Mouse (Mus musculus): ENCODE results near the gene Usp10. TPM values are rescaled to one million over a fixed set of nuclear protein-coding genes. Genes with fewer than 3 reads are reported as not detected.
A peak's percentile ranks its signal among the peaks of the same experiment; 100 is the strongest.

Gene Usp10
- polyA plus RNA-seq, 1 experiment from 2014 or later: 133 TPM

DNA sequence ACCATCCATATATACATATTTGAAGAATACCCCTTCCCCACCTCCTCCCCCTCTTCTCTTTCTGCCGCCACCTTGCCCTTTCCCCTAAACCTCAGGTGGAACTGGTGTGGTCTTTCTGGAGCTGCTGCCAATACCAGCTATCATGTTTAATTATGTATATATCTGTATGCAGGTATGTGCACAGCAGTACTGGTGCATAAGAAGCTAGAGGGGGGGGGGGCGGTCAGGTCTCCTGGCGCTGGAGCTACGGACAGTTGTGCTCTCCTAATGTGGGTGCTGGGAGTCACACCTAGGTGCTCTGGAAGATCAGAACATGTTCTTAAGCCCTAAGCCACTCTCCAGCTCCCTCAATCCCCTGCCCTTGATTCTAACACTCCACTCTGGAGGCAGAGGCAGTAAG is 13.1 kb upstream of the Usp10 start:
- H3K9me3 ChIP-seq (replicated peaks): no peaks in the 10 kb centered on the region
- H3K27ac ChIP-seq: no peak overlapping the region
- no peak overlapping the region for H3K4me2 ChIP-seq
- H3K4me3 ChIP-seq: no peak overlapping the region
- no peak for ATAC-seq
- no peaks in the 10 kb centered on the region for H3K36me3 ChIP-seq (ENCODE audit: poor library complexity, severe bottlenecking)
- H3K4me1 ChIP-seq: no peaks in the 10 kb centered on the region
- WGBS: 71% methylated on average over 4 of the region's 4 CpGs
- H3K27me3 ChIP-seq: peaks cover 25% of the 10 kb centered on the region
- no peak overlapping the region for H3K9ac ChIP-seq

DNA sequence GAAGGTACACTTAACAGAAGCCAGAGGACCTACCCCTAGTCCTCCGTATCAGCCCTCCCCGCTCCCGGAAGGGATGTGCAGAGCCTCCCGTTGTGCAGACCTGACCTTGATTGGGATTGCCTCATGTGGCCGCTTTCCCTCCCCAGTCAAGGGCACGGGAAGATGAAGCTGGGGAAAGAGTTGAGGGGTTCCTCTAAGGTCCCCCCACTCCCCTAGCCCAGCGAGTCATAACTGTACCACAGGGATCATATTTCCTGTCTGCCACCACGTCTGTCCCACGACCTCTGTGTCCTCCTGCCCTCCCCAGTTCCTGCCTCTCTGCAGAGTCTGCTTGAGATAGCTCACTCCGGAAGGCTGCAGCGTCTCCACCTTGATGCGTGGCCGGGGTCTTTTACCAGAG is 12.2 kb upstream of the Usp10 start:
- Histone ChIP-seq H3K27ac (no peak overlapping the region), H3K4me2 (no peak overlapping the region), H3K9ac (no peak overlapping the region), H3K4me1 (no peaks in the 10 kb centered on the region), H3K36me3 (ENCODE audit: poor library complexity, severe bottlenecking) (no peaks in the 10 kb centered on the region), H3K27me3 (peaks cover 25% of the 10 kb centered on the region), H3K4me3 (no peak overlapping the region), H3K9me3 (replicated peaks) (no peaks in the 10 kb centered on the region)
- 32% methylated on average over 13 of the region's 13 CpGs for WGBS
- ATAC-seq: no peak

DNA sequence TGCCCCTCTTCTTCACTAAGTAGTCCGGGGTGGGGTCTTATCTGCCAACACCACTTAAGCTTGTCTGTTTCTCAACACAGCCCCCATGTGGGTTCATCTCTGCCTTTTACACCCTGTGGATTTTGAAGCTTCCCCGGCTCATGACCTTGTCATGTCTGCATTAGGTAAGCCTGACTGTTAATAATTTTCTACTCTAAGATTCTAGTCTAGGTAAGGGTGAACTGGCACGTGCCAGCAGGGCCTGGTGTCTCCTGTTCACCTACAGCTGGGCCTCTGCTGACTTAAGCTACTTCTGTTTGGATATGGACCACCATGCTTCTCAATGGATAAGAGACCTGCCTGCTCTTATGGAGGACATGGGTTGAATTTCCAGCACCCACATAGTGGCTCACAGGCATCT is 8.8 kb upstream of the Usp10 start:
- ATAC-seq: no peak
- no peak overlapping the region for H3K4me2 ChIP-seq
- 83% methylated on average over 3 of the region's 3 CpGs for WGBS
- no peak overlapping the region for H3K9ac ChIP-seq
- H3K27me3 ChIP-seq: peaks cover 25% of the 10 kb centered on the region
- H3K4me1 ChIP-seq: no peaks in the 10 kb centered on the region
- H3K4me3 ChIP-seq: no peak overlapping the region
- no peaks in the 10 kb centered on the region for H3K36me3 ChIP-seq (ENCODE audit: poor library complexity, severe bottlenecking)
- H3K9me3 ChIP-seq (replicated peaks): no peaks in the 10 kb centered on the region
- no peak overlapping the region for H3K27ac ChIP-seq

DNA sequence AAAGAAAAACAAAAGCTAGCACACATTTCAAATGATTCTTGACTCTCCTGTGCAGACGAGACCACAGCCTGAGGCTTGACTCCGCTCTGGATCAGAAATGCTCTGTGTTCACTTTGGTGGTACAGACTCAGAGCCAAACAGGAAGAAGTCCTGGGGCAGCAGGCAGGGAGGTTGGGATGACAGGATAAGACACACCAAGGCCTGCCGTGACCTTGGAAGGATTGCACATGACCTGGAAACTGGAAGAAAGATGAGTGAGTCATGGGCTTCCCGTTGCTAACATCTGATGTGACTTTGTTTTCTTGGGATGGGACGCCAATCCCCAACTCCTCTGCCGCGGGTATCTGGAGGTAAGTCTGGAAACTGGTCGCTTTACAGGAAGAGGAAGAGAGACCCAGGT is 8.2 kb upstream of the Usp10 start:
- no peak overlapping the region for H3K4me3 ChIP-seq
- 81% methylated on average over 8 of the region's 8 CpGs for WGBS
- peaks cover 24% of the 10 kb centered on the region for H3K27me3 ChIP-seq
- no peak overlapping the region for H3K9ac ChIP-seq
- H3K4me1 ChIP-seq: no peaks in the 10 kb centered on the region
- H3K9me3 ChIP-seq (replicated peaks): no peaks in the 10 kb centered on the region
- H3K4me2 ChIP-seq: no peak overlapping the region
- no peaks in the 10 kb centered on the region for H3K36me3 ChIP-seq (ENCODE audit: poor library complexity, severe bottlenecking)
- H3K27ac ChIP-seq: no peak overlapping the region
- ATAC-seq: no peak

DNA sequence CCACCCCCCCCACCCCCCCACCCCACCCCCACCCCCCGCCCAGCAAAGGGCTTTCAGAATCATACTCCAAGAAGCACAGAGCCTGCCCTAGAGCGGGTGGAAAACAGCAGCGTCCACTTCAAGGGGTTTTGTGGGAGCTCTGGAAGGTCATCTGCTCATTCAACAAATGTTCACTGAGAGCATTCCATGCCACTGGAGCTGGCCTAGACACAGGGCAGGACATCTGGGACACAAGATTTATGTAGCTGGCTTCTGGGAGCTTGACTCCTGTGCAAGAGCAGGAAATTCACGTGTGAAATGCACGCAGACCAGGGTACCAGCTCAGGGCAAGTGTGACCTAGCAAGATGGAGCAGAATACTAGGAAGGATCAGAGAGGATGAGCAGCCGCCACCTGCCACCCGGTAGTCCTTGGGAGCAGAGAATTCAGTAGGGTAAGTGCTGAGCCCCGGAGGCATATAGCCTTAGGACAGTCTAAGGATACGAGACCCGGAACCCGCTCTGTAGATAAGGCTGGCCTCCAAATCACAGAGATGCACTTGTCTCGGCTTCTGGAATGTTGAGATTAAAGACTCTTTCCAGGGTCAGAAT is 5.7 kb upstream of the Usp10 start:
- Histone ChIP-seq H3K4me2 (no peak overlapping the region), H3K27me3 (peaks cover 5% of the 10 kb centered on the region; the same call in 1 of the 2 replicates)

DNA sequence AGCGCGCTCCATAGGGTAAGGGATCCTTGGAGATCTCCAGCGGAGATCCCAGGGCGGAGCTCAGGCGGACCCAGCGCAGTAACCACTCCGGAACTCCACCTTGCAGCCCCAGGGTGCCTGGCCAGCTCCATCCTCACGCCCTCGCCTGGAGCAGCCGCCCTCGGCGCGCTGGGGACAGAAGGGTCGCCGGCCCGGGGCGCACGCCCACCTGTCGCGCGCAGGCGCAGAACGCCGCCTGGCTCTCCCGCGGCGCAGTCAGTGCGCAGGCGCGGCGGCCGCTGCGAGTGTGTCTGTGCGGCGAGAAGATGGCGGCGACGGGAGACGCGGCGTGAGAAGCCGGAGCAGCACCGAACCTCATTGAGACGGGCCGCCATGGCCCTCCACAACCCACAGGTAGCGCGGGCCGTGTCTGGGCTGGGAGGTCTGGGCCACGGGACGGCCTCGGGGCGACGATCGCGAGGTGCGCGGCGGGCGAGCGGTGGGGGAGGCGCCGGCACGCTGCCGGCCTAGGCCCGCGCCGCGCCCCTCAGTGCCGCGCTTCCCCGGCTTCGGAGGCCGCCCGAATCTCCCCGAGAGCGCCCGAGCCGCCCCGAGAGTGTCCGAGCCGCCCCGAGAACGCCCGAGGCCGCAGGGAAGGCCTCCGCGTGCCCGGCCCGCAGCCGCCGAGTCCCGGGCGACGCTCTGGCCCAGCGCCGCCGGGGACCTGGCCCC is 542 bp downstream of the Usp10 start, which contains the start of gene Gm20388:
Gm20388 (plus strand) TSS at position 295 of the 711 bp plus-strand sequence.
- Histone ChIP-seq H3K4me2 (peak within 1 kb of the TSS; percentile 87), H3K9me3 (replicated peaks) (no peaks in the 10 kb centered on the region), H3K4me1 (peaks cover 37% of the 10 kb centered on the region), H3K9ac (peak within 1 kb of the TSS; percentile 94), H3K27ac (peak within 1 kb of the TSS; percentile 91), H3K27me3 (no peaks in the 10 kb centered on the region), H3K36me3 (ENCODE audit: poor library complexity, severe bottlenecking) (no peaks in the 10 kb centered on the region), H3K4me3 (peak within 1 kb of the TSS; percentile 87)
- ATAC-seq: peak; percentile 96
- under 1% methylated on average over 76 of the region's 97 CpGs for WGBS

More for the DNA sequence above, 5.7 kb upstream of the Usp10 start:
- ATAC-seq: no peak
- Histone ChIP-seq H3K27ac (no peak overlapping the region), H3K9ac (no peak overlapping the region), H3K9me3 (replicated peaks) (no peaks in the 10 kb centered on the region), H3K4me3 (no peak overlapping the region), H3K4me1 (no peaks in the 10 kb centered on the region), H3K36me3 (ENCODE audit: poor library complexity, severe bottlenecking) (no peaks in the 10 kb centered on the region)
- 61% methylated on average over 12 of the region's 12 CpGs for WGBS

DNA sequence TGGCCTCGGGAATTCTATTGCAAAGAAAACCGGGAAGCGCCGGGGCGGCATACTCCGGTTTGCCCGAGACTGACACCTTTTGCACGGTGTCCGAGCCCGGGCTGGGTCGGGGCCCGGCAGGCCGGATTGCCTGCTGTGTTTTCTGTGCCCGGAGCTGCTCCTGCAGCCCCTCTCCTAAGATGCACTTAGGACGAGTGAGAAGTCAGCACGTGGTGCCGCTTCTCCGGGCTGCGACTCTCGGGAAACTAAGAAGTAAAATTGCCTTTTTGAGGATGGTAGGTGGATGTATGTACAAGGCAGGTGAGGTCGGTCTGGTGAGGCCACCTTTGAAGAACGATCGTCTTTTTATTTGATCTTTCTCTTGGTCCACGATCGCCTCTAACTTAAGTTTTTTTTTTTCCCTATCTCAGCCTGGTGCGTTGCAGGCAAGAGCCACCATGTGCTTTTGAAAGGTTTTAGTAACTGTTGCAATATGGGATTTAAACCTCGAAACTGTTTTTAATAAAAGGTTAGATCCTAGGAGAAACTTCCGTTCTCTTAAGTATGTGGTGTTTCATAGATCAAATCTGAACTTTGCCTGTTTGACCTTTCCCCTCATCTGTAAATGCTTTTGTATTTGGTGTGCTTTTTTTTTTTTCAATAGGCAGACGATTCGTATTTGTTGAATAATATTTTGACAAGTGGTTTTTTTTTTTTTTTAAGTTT is 1.2 kb downstream of the Usp10 start:
- ATAC-seq: no peak; the same call in 1 of the 2 replicates
- WGBS: 1% methylated on average over 30 of the region's 30 CpGs
- peak overlapping the region; percentile 87 for H3K4me3 ChIP-seq
- H3K9me3 ChIP-seq (replicated peaks): no peaks in the 10 kb centered on the region
- H3K27me3 ChIP-seq: no peaks in the 10 kb centered on the region
- peak overlapping the region; percentile 91 for H3K27ac ChIP-seq
- H3K4me2 ChIP-seq: peak overlapping the region; percentile 87
- H3K36me3 ChIP-seq (ENCODE audit: poor library complexity, severe bottlenecking): no peaks in the 10 kb centered on the region
- H3K9ac ChIP-seq: peak overlapping the region; percentile 94
- peaks cover 41% of the 10 kb centered on the region for H3K4me1 ChIP-seq

DNA sequence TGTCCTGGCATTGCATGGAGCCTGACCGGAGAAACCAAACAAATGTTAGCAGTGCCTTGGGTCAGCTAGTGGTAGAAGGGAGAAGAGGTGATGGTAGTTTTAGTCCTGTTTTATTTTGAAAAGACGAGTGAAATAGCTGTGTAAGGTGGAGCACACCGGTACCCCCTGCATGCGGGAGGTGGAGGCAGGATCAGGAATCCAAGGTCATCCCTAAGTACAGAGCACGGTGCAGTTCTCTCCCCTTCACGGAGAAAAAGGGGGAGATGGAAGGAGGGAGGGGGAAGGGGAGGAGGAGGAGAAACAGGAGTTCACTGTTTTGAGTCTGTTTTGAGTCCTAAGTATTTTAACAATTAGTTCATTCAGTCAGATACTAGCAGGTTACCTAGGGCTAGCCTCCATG is 2.5 kb downstream of the Usp10 start:
- Histone ChIP-seq H3K27ac (no peak overlapping the region), H3K9ac (peak overlapping the region; percentile 94), H3K4me1 (peaks cover 51% of the 10 kb centered on the region), H3K4me3 (peak overlapping the region; percentile 87), H3K4me2 (peak overlapping the region; percentile 87), H3K9me3 (replicated peaks) (no peaks in the 10 kb centered on the region), H3K27me3 (no peaks in the 10 kb centered on the region), H3K36me3 (ENCODE audit: poor library complexity, severe bottlenecking) (no peaks in the 10 kb centered on the region; the same call in 1 of the 2 replicates)
- WGBS: 43% methylated on average over 6 of the region's 6 CpGs
- no peak for ATAC-seq

DNA sequence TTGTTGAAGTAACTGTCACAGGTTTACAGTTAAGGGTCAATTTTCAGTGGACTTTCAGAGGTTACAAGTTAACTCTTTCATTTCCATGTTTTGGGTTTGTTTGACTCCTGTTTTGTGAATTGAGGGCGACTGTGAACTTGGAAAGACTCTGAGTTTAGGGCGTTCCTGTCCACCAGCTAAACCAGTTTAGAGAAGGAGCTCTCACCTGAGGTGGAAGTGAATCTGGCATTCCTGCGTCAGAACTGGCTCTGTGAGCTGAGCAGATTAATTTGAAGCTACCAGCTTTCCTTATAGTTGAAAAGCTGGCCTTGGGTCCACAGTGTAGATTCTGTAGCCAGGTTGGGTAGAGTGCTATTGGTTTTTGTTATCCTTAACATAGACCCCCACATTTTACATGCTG is 3.0 kb downstream of the Usp10 start:
- peaks cover 51% of the 10 kb centered on the region for H3K4me1 ChIP-seq
- H3K4me3 ChIP-seq: no peak overlapping the region
- no peak overlapping the region for H3K27ac ChIP-seq
- H3K9ac ChIP-seq: no peak overlapping the region
- no peak for ATAC-seq
- no peaks in the 10 kb centered on the region; the same call in 1 of the 2 replicates for H3K36me3 ChIP-seq (ENCODE audit: poor library complexity, severe bottlenecking)
- no peaks in the 10 kb centered on the region for H3K9me3 ChIP-seq (replicated peaks)
- peak overlapping the region; percentile 87 for H3K4me2 ChIP-seq
- WGBS: 76% methylated on average over 3 of the region's 3 CpGs
- no peaks in the 10 kb centered on the region for H3K27me3 ChIP-seq

DNA sequence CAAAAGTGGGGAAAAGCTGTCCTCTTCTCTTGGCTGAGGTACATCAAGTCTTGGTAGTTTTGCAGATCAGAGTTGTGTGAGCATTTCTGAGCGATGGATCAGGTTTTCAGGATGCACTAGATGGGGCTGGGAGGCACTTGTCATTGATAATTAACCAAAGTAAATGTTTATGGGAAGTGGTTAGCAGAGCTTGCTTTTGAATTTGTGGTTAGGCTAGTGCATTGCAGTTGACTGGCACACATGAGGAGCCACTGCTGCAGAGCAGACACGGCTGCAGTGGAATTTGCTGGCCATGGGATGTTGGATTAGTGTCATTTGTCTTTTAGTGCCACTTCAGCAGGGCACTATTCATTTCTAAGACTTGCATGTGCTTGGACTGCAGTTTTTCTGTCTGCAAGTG is 4.0 kb downstream of the Usp10 start:
- 0 out of 2 replicates have a peak overlapping the region, but pooled peaks have one; percentile 5 for H3K9ac ChIP-seq
- H3K4me3 ChIP-seq: no peak overlapping the region
- no peaks in the 10 kb centered on the region; the same call in 1 of the 2 replicates for H3K36me3 ChIP-seq (ENCODE audit: poor library complexity, severe bottlenecking)
- H3K4me1 ChIP-seq: peaks cover 51% of the 10 kb centered on the region
- H3K4me2 ChIP-seq: no peak overlapping the region
- no peaks in the 10 kb centered on the region for H3K27me3 ChIP-seq
- ATAC-seq: no peak
- H3K9me3 ChIP-seq (replicated peaks): no peaks in the 10 kb centered on the region
- H3K27ac ChIP-seq: no peak overlapping the region
- WGBS: 54% methylated on average over 2 of the region's 2 CpGs

DNA sequence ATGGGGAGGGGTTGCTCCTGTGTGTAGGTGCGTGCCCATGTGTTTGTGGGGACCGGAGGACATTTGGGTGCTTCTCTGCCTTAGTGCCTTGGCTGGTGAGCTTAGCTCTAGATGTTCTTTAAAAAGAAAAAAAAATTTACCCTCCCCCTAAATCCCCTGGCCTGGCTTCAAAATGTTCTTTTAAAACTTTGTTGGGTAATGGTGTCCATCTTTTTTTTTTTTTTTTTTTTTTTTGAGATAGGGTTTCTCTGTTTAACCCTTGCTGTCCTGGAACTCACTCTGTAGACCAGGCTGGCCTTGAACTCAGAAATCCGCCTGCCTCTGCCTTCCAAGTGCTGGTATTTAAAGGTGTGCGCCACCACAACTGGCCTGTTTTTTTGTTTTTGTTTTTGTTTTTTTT is 5.1 kb downstream of the Usp10 start:
- Histone ChIP-seq H3K4me1 (peaks cover 51% of the 10 kb centered on the region), H3K27me3 (no peaks in the 10 kb centered on the region), H3K36me3 (ENCODE audit: poor library complexity, severe bottlenecking) (no peaks in the 10 kb centered on the region; the same call in 1 of the 2 replicates), H3K4me3 (no peak overlapping the region), H3K9me3 (replicated peaks) (no peaks in the 10 kb centered on the region), H3K27ac (no peak overlapping the region), H3K4me2 (no peak overlapping the region), H3K9ac (no peak overlapping the region)
- WGBS: 87% methylated on average over 4 of the region's 4 CpGs
- ATAC-seq: no peak

DNA sequence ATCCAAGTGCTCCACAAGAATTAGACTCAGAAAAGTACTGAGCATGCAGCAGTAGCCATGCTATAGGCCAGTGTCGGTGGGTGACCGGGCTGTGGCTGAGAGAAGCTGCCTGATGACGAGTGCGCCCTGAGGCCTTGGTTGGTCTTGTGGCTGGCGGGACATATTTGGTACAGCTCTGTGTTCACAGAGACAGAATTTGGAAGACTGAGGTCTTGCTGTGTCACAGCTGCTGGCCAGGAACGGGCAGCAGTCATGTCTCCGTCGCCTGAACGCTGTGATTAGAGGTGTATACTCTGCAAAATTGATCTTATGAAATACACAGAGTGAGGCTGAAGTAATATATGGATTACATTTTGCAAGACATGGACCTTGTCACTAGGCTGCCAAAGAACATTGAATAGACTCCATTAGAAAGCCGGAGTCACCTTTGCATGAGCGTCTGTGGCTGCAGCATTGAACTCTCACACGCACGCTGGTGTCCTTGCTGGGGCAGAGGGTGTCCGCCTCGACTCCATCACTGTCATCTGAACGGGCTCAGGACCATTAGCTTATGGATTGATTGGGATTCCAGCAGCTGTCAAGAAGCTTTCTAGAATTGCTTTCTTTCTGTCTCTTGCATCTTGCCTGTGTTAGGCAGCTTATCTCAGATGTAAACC is 6.2 kb downstream of the Usp10 start:
- H3K27ac ChIP-seq: peak overlapping the region; percentile 19; the same call in 1 of the 2 replicates
- no peaks in the 10 kb centered on the region for H3K9me3 ChIP-seq (replicated peaks)
- H3K9ac ChIP-seq: peak overlapping the region; percentile 26; the same call in 1 of the 2 replicates
- H3K36me3 ChIP-seq (ENCODE audit: poor library complexity, severe bottlenecking): no peaks in the 10 kb centered on the region; the same call in 1 of the 2 replicates
- peaks cover 51% of the 10 kb centered on the region for H3K4me1 ChIP-seq
- no peak overlapping the region for H3K4me2 ChIP-seq
- H3K27me3 ChIP-seq: no peaks in the 10 kb centered on the region
- 84% methylated on average over 16 of the region's 16 CpGs for WGBS
- ATAC-seq: no peak
- H3K4me3 ChIP-seq: no peak overlapping the region
